Mouse (Mus musculus) bone marrow, adult 2 months (tissue): ENCODE measurements at regions not wholly inside any gene's neighbourhood (a gene's known extent, or its start where the extent isn't known, plus 50 kb on each side); places are given as distances from the start of the nearest gene placed in this dataset.

Experiments used
- H3K27ac ChIP-seq: fragments of 200-500 bp; 2 replicates; pipeline ENCODE4 v1.5.1; 2012; ENCODE audit warnings: low read depth, mild to moderate bottlenecking, control low read depth, inconsistent platforms, low read length; ENCODE audit not compliant: control insufficient read depth, poor library complexity, insufficient read depth
- H3K4me1 ChIP-seq: fragments of 200-500 bp; 2 replicates; pipeline ENCODE4 v1.6.1; 2011; ENCODE audit warnings: low read length; ENCODE audit not compliant: control insufficient read depth, insufficient read depth
- H3K4me3 ChIP-seq: fragments of 200-500 bp; replicated peaks from 2 replicates; pipeline ENCODE3; 2011; ENCODE audit warnings: mild to moderate bottlenecking, low read depth, low read length, control low read depth; ENCODE audit not compliant: control insufficient read depth
- CTCF ChIP-seq: fragments of 200-500 bp; IDR thresholded peaks from 2 replicates; pipeline ENCODE4 v1.5.1; 2011; ENCODE audit warnings: low read length, control low read depth; ENCODE audit not compliant: control insufficient read depth, insufficient read depth
- POLR2A ChIP-seq: fragments of 200-500 bp; IDR thresholded peaks from 2 replicates; pipeline ENCODE4 v1.6.1; 2011; ENCODE audit warnings: low read depth, mild to moderate bottlenecking, control low read depth, low read length, borderline replicate concordance; ENCODE audit not compliant: control insufficient read depth
- WGBS: fragments of 180-500 bp; shearing (Covaris S2); methylation state at CpG from one replicate; pipeline ENCODE4 v1.1.7; 2018; 5-methylcytosine and 5-hydroxymethylcytosine counted together

GRCm38 (mm10) chr16:26302045-26302444 lies 69.6 kb downstream of the Cldn1 start:
- H3K4me1 ChIP-seq = no peaks in the 10 kb centered on the region; the same call in 1 of the 2 replicates
- WGBS = 5% methylated on average over 2 of the region's 2 CpGs
- no peak overlapping the region for H3K27ac ChIP-seq
- TF ChIP-seq POLR2A (no peak), CTCF (no peak)
- H3K4me3 ChIP-seq = no peak overlapping the region

DNA sequence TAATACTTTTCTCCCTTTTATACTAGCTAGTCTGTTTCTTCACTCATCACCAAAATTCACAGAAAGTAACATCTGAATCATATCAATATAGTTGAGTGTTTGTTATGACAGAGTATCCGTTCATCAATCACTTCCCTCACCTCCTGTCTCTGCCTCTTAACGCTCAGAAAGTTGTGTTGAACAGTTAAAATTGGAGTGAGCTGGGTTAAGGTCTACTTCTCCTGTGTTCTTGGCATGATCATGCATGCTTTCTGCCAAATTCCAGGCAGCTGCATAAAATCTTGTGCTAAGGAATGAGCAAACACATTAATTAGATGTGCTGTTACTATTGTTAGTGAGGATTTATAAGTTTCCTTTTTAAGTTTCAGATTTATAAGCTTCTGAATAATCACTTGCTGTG lies 79.9 kb downstream of the Cldn1 start:
- no peak overlapping the region for H3K4me3 ChIP-seq
- TF ChIP-seq POLR2A (no peak), CTCF (no peak)
- whole genome bisulfite sequencing = 71% methylated on average over 2 of the region's 2 CpGs
- H3K4me1 ChIP-seq = no peaks in the 10 kb centered on the region
- H3K27ac ChIP-seq = no peak overlapping the region

DNA sequence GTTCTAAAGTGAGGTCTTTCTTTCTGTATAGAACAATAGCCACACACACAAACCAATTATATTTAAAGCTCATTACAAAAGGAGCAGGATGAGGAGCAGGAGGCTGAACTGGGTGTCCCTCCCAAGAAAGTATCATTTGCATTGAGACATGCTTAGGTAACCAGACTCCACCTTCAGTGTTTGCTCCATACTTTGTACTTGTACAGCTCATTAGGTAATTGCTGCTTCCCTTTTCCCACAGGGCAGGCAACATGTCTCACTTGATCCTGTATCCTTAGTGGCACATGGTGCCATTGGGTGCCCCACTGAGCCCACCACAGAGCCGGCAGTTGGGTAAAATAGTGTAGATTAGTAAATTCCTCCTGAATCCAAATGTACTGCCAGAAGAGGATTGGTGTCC lies 86.0 kb downstream of the Cldn1 start:
- Histone ChIP-seq H3K4me3 (no peak overlapping the region), H3K4me1 (no peaks in the 10 kb centered on the region; the same call in 1 of the 2 replicates), H3K27ac (no peak overlapping the region)
- WGBS = 68% methylated on average over 1 of the region's 1 CpGs
- TF ChIP-seq CTCF = no peak
- no peak for TF ChIP-seq POLR2A

GRCm38 (mm10) chr16:26284713-26285112 lies 86.9 kb downstream of the Cldn1 start:
- TF ChIP-seq CTCF (no peak), POLR2A (no peak)
- WGBS = 55% methylated on average over 6 of the region's 6 CpGs
- no peak overlapping the region for H3K4me3 ChIP-seq
- H3K4me1 ChIP-seq = no peaks in the 10 kb centered on the region; the same call in 1 of the 2 replicates
- H3K27ac ChIP-seq = no peak overlapping the region

GRCm38 (mm10) chr16:26282418-26282817 lies 89.2 kb downstream of the Cldn1 start:
- 26% methylated on average over 1 of the region's 1 CpGs for WGBS

DNA sequence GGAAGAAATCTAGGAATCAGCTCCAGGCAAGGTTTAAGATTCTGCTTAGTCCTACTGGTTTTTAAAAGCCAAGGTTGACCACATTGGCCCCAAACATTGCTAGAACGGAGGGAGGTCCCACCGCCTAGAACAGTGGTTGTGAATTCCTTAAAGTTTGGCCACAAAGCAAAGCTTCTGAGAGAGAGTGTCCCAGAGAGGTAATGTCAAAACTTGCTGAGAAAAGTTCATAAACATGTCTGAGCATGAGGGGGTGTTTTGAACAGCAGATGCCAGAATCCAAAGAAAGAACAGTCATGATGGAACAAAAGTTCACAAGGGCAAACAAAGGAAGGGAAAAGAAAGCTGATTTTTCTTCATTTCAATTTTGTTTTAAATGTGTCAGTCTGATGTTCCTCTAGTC lies 90.1 kb downstream of the Cldn1 start:
- Histone ChIP-seq H3K4me1 (no peaks in the 10 kb centered on the region; the same call in 1 of the 2 replicates), H3K4me3 (no peak overlapping the region), H3K27ac (no peak overlapping the region)
- TF ChIP-seq CTCF (no peak), POLR2A (no peak)
- 76% methylated on average over 2 of the region's 2 CpGs for WGBS

More at GRCm38 (mm10) chr16:26282418-26282817, 89.2 kb downstream of the Cldn1 start:
- no peak overlapping the region for H3K27ac ChIP-seq
- no peak for TF ChIP-seq CTCF
- no peak for TF ChIP-seq POLR2A
- H3K4me3 ChIP-seq = no peak overlapping the region
- no peaks in the 10 kb centered on the region; the same call in 1 of the 2 replicates for H3K4me1 ChIP-seq

- no peak overlapping the region for H3K27ac ChIP-seq
- WGBS = 39% methylated on average over 1 of the region's 1 CpGs
- TF ChIP-seq CTCF (no peak), POLR2A (no peak)
- no peak overlapping the region for H3K4me3 ChIP-seq
- peaks cover 2% of the 10 kb centered on the region for H3K4me1 ChIP-seq
Measured at GRCm38 (mm10) chr16:26276789-26277188, 94.9 kb downstream of the Cldn1 start.

DNA sequence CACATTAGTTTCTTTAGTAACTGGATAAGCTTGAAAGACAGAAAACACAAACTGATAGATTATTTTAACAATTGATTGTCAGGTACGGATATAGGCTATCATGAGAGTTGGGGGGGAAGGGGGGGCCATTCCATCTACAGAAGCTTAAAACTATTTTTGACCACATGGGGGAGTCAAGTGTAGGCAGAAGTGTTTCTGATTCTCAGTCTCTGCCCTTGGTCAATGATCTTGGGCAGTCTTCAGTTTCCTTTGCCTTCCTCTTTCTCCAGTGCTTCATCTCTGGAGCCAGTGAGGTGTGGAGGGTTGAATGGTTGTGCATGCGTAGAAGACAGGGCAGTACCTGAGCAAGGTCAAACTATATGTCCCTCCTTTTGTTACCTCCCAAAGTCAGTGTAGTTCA lies 118.8 kb downstream of the Cldn1 start:
- WGBS = 45% methylated on average over 2 of the region's 2 CpGs
- H3K4me3 ChIP-seq = no peak overlapping the region
- H3K27ac ChIP-seq = no peak overlapping the region
- TF ChIP-seq POLR2A = no peak
- no peaks in the 10 kb centered on the region for H3K4me1 ChIP-seq

GRCm38 (mm10) chr16:26251698-26252097 lies 119.9 kb downstream of the Cldn1 start:
- WGBS = 45% methylated on average over 5 of the region's 5 CpGs
- Histone ChIP-seq H3K4me1 (no peaks in the 10 kb centered on the region), H3K27ac (no peak overlapping the region), H3K4me3 (no peak overlapping the region)
- TF ChIP-seq CTCF = no peak
- no peak for TF ChIP-seq POLR2A

GRCm38 (mm10) chr16:26251027-26251426 lies 120.6 kb downstream of the Cldn1 start:
- Histone ChIP-seq H3K27ac (no peak overlapping the region), H3K4me1 (no peaks in the 10 kb centered on the region; the same call in 1 of the 2 replicates), H3K4me3 (no peak overlapping the region)
- TF ChIP-seq CTCF = no peak
- TF ChIP-seq POLR2A = no peak
- 69% methylated on average over 2 of the region's 2 CpGs for WGBS
